Mouse (Mus musculus) left cerebral cortex, postnatal 14 days (tissue): ENCODE data around the gene Gm10382. TPM values are rescaled to one million over a fixed set of nuclear protein-coding genes. Genes with fewer than 3 reads are reported as not detected.
"Not testable (repeated sequence)": the region's sequence is repeated elsewhere in the genome, so short reads cannot be mapped to it uniquely, and the experiment has no call there.

Experiments used
- DNase-seq, 2 experiments: peaks; one replicate each; pipeline ENCODE4 v3.0.0; 2021 to 2022; ENCODE audit warnings: low spot score in 2 of 2, mixed read lengths in 1 of 2
- intact Hi-C: fragments of 180-260 bp; cut with DNase I; formaldehyde crosslinking; loops from one replicate; pipeline ENCODE4 v1.15.1; 2025
- total RNA-seq, 2 experiments: library from RNA; stranded (reverse); gene quantifications; 2 replicates each; pipeline ENCODE4 v1.2.3; 2021

Gm10382 gene
- total RNA-seq, 2 experiments from 2014 or later, result 0.37 TPM; not detected in 1

- DNase-seq, result no peak
- intact Hi-C loops, result loop anchor here (5.0 kb wide), 1 partner anchor 93 kb away; no protein-coding TSS in a partner anchor
Measured at GRCm38 (mm10) chr5:125364851-125365429, 24.2 kb upstream of the Gm10382 start.

- intact Hi-C loops, result loop anchor here (5.0 kb wide), 1 partner anchor 96 kb away; no protein-coding TSS in a partner anchor
Measured at GRCm38 (mm10) chr5:125368156-125368555, 21.0 kb upstream of the Gm10382 start.

GRCm38 (mm10) chr5:125368568-125368967 lies 20.6 kb upstream of the Gm10382 start:
- intact Hi-C loops, result loop anchor here (5.0 kb wide), 1 partner anchor 96 kb away; no protein-coding TSS in a partner anchor
- DNase-seq, result peak; percentile 82 to 85

More at GRCm38 (mm10) chr5:125368156-125368555, 21.0 kb upstream of the Gm10382 start:
- no peak for DNase-seq

GRCm38 (mm10) chr5:125370950-125371693 lies 18.0 kb upstream of the Gm10382 start:
- intact Hi-C loops, result loop anchor here (5.0 kb wide), 2 partner anchors 74 to 469 kb away; no protein-coding TSS in a partner anchor
- DNase-seq, result no peak

GRCm38 (mm10) chr5:125372027-125372426 lies 17.1 kb upstream of the Gm10382 start:
- no peak for DNase-seq
- intact Hi-C loops, result loop anchor here (5.0 kb wide), 2 partner anchors 75 to 470 kb away; no protein-coding TSS in a partner anchor

GRCm38 (mm10) chr5:125375871-125376270 lies 13.3 kb upstream of the Gm10382 start:
- intact Hi-C loops, result loop anchor here (5.0 kb wide), 1 partner anchor 86 kb away; no protein-coding TSS in a partner anchor

GRCm38 (mm10) chr5:125377214-125377613 lies 11.9 kb upstream of the Gm10382 start:
- intact Hi-C loops, result loop anchor here (5.0 kb wide), 1 partner anchor 85 kb away; no protein-coding TSS in a partner anchor
- no peak for DNase-seq

More at GRCm38 (mm10) chr5:125375871-125376270, 13.3 kb upstream of the Gm10382 start:
- DNase-seq, result no peak

- no peak for DNase-seq
- intact Hi-C loops, result loop anchor here (5.0 kb wide), 1 partner anchor 83 kb away; no protein-coding TSS in a partner anchor
Measured at GRCm38 (mm10) chr5:125378919-125379318, 10.2 kb upstream of the Gm10382 start.

- DNase-seq, result no peak
- intact Hi-C loops, result no loop called here
Measured at GRCm38 (mm10) chr5:125381954-125382672, 7.0 kb upstream of the Gm10382 start.

GRCm38 (mm10) chr5:125382673-125383558 lies 6.2 kb upstream of the Gm10382 start:
- intact Hi-C loops, result no loop called here

GRCm38 (mm10) chr5:125383637-125384420 lies 5.3 kb upstream of the Gm10382 start:
- DNase-seq, result no peak
- intact Hi-C loops, result no loop called here

More at GRCm38 (mm10) chr5:125382673-125383558, 6.2 kb upstream of the Gm10382 start:
- DNase-seq, result peak; percentile 69 to 72

- intact Hi-C loops, result no loop called here
- DNase-seq, result no peak
Measured at GRCm38 (mm10) chr5:125384512-125385214, 4.5 kb upstream of the Gm10382 start.

- DNase-seq, result no peak
- intact Hi-C loops, result no loop called here
Measured at GRCm38 (mm10) chr5:125385215-125385940, 3.7 kb upstream of the Gm10382 start.

GRCm38 (mm10) chr5:125387295-125387694 lies 1.8 kb upstream of the Gm10382 start:
- not testable (repeated sequence) for DNase-seq

GRCm38 (mm10) chr5:125388358-125389092 lies 597 bp upstream of the Gm10382 start:
- intact Hi-C loops, result no loop called here
- no peak for DNase-seq

More at GRCm38 (mm10) chr5:125387295-125387694, 1.8 kb upstream of the Gm10382 start:
- intact Hi-C loops, result not testable (repeated sequence)
